Mouse (Mus musculus): ENCODE results near the gene Vmn2r113. TPM values are rescaled to one million over a fixed set of nuclear protein-coding genes. Genes with fewer than 3 reads are reported as not detected.

Vmn2r113 gene
- polyA plus RNA-seq (2014; fragmentation: Illumina TruSeq; extraction: RNeasy Lipid Tissue Mini Kit (QIAGEN cat#74804); ENCODE audit: low read depth, low replicate concordance) = not detected

DNA sequence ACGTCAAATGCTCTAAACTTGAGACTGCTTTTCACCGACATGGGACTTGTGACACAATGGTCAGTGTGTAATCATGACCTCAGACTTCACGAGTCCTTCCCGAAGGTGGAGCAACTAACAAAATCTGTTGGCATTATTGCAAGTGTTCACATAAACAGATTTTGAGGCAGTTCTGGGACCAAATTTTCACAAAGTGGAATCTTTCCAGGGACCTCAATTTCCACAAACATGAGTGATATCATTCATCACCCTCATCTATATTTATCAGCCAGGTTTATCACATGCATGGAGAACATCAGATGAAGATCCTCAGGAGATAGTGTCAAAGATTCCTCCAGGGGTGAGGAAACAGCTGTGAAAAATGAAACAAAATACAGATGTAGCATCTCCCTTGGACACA, at the start of gene Vmn2r113:
TSS of gene Vmn2r113 (plus strand) at position 301 of the 400 bp plus-strand sequence.

Other genes with a start within 250 kb of the Vmn2r113 start
- 10.2 TPM for gene Zfp945, start 75.8 kb upstream of the Vmn2r113 start, polyA plus RNA-seq (2014; fragmentation: Illumina TruSeq; extraction: RNeasy Lipid Tissue Mini Kit (QIAGEN cat#74804); ENCODE audit: low read depth, low replicate concordance)
- not detected for gene Vmn2r-ps130, start 118.2 kb downstream of the Vmn2r113 start, polyA plus RNA-seq (2014; fragmentation: Illumina TruSeq; extraction: RNeasy Lipid Tissue Mini Kit (QIAGEN cat#74804); ENCODE audit: low read depth, low replicate concordance)

Data from adipose tissue, adult 10 weeks (tissue).